Mouse (Mus musculus): ENCODE measurements around the gene Nfkbia. TPM values are rescaled to one million over a fixed set of nuclear protein-coding genes. Genes with fewer than 3 reads are reported as not detected.

Nfkbia gene
- polyA plus RNA-seq, 1 experiment from 2014 or later, result 36.4 TPM

- Histone ChIP-seq H3K9ac (no peak overlapping the region), H3K9me3 (no peaks in the 10 kb centered on the region), H3K36me3 (replicated peaks) (no peaks in the 10 kb centered on the region), H3K4me1 (no peaks in the 10 kb centered on the region), H3K4me2 (peak overlapping the region; percentile 5; the same call in 1 of the 2 replicates), H3K27me3 (peaks cover 3% of the 10 kb centered on the region; the same call in 1 of the 2 replicates), H3K4me3 (replicated peaks) (no peak overlapping the region), H3K27ac (no peak overlapping the region)
- 1% methylated on average over 10 of the region's 10 CpGs for WGBS
- ATAC-seq (ENCODE audit: low FRiP score), result peak; percentile 86
Measured at GRCm38 (mm10) chr12:55499031-55499430, 6.6 kb upstream of the Nfkbia start.

- H3K27ac ChIP-seq, result no peak overlapping the region
- 67% methylated on average over 8 of the region's 8 CpGs for WGBS
- no peak overlapping the region for H3K9ac ChIP-seq
- no peak overlapping the region for H3K4me2 ChIP-seq
- no peaks in the 10 kb centered on the region for H3K9me3 ChIP-seq
- peaks cover 9% of the 10 kb centered on the region for H3K4me1 ChIP-seq
- no peak for ATAC-seq (ENCODE audit: low FRiP score)
- peaks cover 3% of the 10 kb centered on the region for H3K27me3 ChIP-seq
- H3K4me3 ChIP-seq (replicated peaks), result no peak overlapping the region
- H3K36me3 ChIP-seq (replicated peaks), result no peaks in the 10 kb centered on the region
Measured at GRCm38 (mm10) chr12:55497737-55498136, 5.3 kb upstream of the Nfkbia start.

GRCm38 (mm10) chr12:55495902-55496605, 3.6 kb upstream of the Nfkbia start:
- Histone ChIP-seq H3K27me3 (peaks cover 3% of the 10 kb centered on the region), H3K4me2 (no peak overlapping the region), H3K4me3 (replicated peaks) (no peak overlapping the region), H3K4me1 (peaks cover 16% of the 10 kb centered on the region), H3K27ac (no peak overlapping the region), H3K9me3 (no peaks in the 10 kb centered on the region), H3K36me3 (replicated peaks) (no peaks in the 10 kb centered on the region), H3K9ac (no peak overlapping the region)
- whole genome bisulfite sequencing, result 72% methylated on average over 5 of the region's 5 CpGs
- ATAC-seq (ENCODE audit: low FRiP score), result no peak

GRCm38 (mm10) chr12:55495114-55495901, 2.9 kb upstream of the Nfkbia start:
- Histone ChIP-seq H3K4me2 (no peak overlapping the region), H3K27me3 (peaks cover 3% of the 10 kb centered on the region), H3K4me1 (peaks cover 22% of the 10 kb centered on the region), H3K9me3 (no peaks in the 10 kb centered on the region), H3K4me3 (replicated peaks) (no peak overlapping the region), H3K36me3 (replicated peaks) (peaks cover 5% of the 10 kb centered on the region), H3K27ac (no peak overlapping the region), H3K9ac (no peak overlapping the region)
- 39% methylated on average over 9 of the region's 9 CpGs for WGBS
- ATAC-seq (ENCODE audit: low FRiP score), result no peak

- H3K9ac ChIP-seq, result peak overlapping the region; percentile 92; the same call in 1 of the 2 replicates
- no peak overlapping the region for H3K27ac ChIP-seq
- peaks cover 2% of the 10 kb centered on the region for H3K27me3 ChIP-seq
- peaks cover 25% of the 10 kb centered on the region for H3K4me1 ChIP-seq
- peak overlapping the region; percentile 73 for H3K4me2 ChIP-seq
- WGBS, result 33% methylated on average over 8 of the region's 8 CpGs
- no peaks in the 10 kb centered on the region for H3K9me3 ChIP-seq
- no peak for ATAC-seq (ENCODE audit: low FRiP score)
- H3K36me3 ChIP-seq (replicated peaks), result peaks cover 18% of the 10 kb centered on the region
- peak overlapping the region; percentile 89; the same call in 1 of the 2 replicates for H3K4me3 ChIP-seq (replicated peaks)
Measured at GRCm38 (mm10) chr12:55493381-55493780, 934 bp upstream of the Nfkbia start.

- H3K4me2 ChIP-seq, result peak overlapping the region; percentile 73
- H3K4me3 ChIP-seq (replicated peaks), result peak overlapping the region; percentile 89
- no peaks in the 10 kb centered on the region for H3K9me3 ChIP-seq
- WGBS, result under 1% methylated on average over 12 of the region's 12 CpGs
- peaks cover 25% of the 10 kb centered on the region for H3K4me1 ChIP-seq
- peaks cover 23% of the 10 kb centered on the region for H3K36me3 ChIP-seq (replicated peaks)
- no peaks in the 10 kb centered on the region; the same call in none of the 2 replicates for H3K27me3 ChIP-seq
- H3K9ac ChIP-seq, result peak overlapping the region; percentile 92
- no peak for ATAC-seq (ENCODE audit: low FRiP score)
- H3K27ac ChIP-seq, result peak overlapping the region; percentile 99
Measured at GRCm38 (mm10) chr12:55492941-55493340, 494 bp upstream of the Nfkbia start.

- WGBS, result 3% methylated on average over 32 of the region's 57 CpGs
- no peaks in the 10 kb centered on the region for H3K9me3 ChIP-seq
Measured at GRCm38 (mm10) chr12:55491516-55492183, 797 bp downstream of the Nfkbia start.

GRCm38 (mm10) chr12:55490722-55491449, 1.6 kb downstream of the Nfkbia start:
- peak overlapping the region; percentile 89 for H3K4me3 ChIP-seq (replicated peaks)
- peak overlapping the region; percentile 92 for H3K9ac ChIP-seq
- H3K9me3 ChIP-seq, result no peaks in the 10 kb centered on the region
- peak overlapping the region; percentile 73 for H3K4me2 ChIP-seq
- peaks cover 25% of the 10 kb centered on the region for H3K4me1 ChIP-seq
- H3K27ac ChIP-seq, result peak overlapping the region; percentile 99; the same call in 1 of the 2 replicates
- WGBS, result 86% methylated on average over 13 of the region's 13 CpGs
- H3K27me3 ChIP-seq, result no peaks in the 10 kb centered on the region; the same call in 1 of the 2 replicates
- peaks cover 32% of the 10 kb centered on the region for H3K36me3 ChIP-seq (replicated peaks)
- ATAC-seq (ENCODE audit: low FRiP score), result no peak

More at GRCm38 (mm10) chr12:55491516-55492183, 797 bp downstream of the Nfkbia start:
- Histone ChIP-seq H3K4me1 (peaks cover 25% of the 10 kb centered on the region), H3K4me2 (peak overlapping the region; percentile 73), H3K4me3 (replicated peaks) (peak overlapping the region; percentile 89), H3K27me3 (no peaks in the 10 kb centered on the region; the same call in 1 of the 2 replicates), H3K36me3 (replicated peaks) (peaks cover 32% of the 10 kb centered on the region), H3K9ac (peak overlapping the region; percentile 92), H3K27ac (peak overlapping the region; percentile 99)
- peak; percentile 90 for ATAC-seq (ENCODE audit: low FRiP score)

- Histone ChIP-seq H3K27ac (no peak overlapping the region), H3K4me2 (no peak overlapping the region), H3K27me3 (no peaks in the 10 kb centered on the region; the same call in 1 of the 2 replicates), H3K9me3 (no peaks in the 10 kb centered on the region), H3K4me3 (replicated peaks) (no peak overlapping the region), H3K36me3 (replicated peaks) (peaks cover 32% of the 10 kb centered on the region), H3K4me1 (peaks cover 25% of the 10 kb centered on the region), H3K9ac (no peak overlapping the region)
- 88% methylated on average over 14 of the region's 14 CpGs for whole genome bisulfite sequencing
- no peak for ATAC-seq (ENCODE audit: low FRiP score)
Measured at GRCm38 (mm10) chr12:55489986-55490721, 2.3 kb downstream of the Nfkbia start.

- Histone ChIP-seq H3K36me3 (replicated peaks) (peaks cover 32% of the 10 kb centered on the region), H3K4me1 (peaks cover 25% of the 10 kb centered on the region), H3K27me3 (no peaks in the 10 kb centered on the region; the same call in 1 of the 2 replicates), H3K4me2 (no peak overlapping the region), H3K9ac (no peak overlapping the region), H3K27ac (no peak overlapping the region), H3K4me3 (replicated peaks) (no peak overlapping the region), H3K9me3 (no peaks in the 10 kb centered on the region)
- WGBS, result 88% methylated on average over 13 of the region's 13 CpGs
- no peak for ATAC-seq (ENCODE audit: low FRiP score)
Measured at GRCm38 (mm10) chr12:55488661-55489447, 3.6 kb downstream of the Nfkbia start.
